Mouse (Mus musculus) forebrain, embryonic 12.5 days (tissue): ENCODE measurements around the gene 4921536K21Rik. TPM values are rescaled to one million over a fixed set of nuclear protein-coding genes. Genes with fewer than 3 reads are reported as not detected.

Source experiments
- ATAC-seq: fragments of 200-750 bp; cut with Nextera tagmentation; 2 replicates; pipeline ENCODE4 v1.8.0; 2017; ENCODE audit warnings: moderate TSS enrichment; ENCODE audit not compliant: low FRiP score
- H3K27ac ChIP-seq: fragments of 300-500 bp; sonication (generic); 2 replicates; pipeline ENCODE4 v1.5.1; 2016; ENCODE audit warnings: mild to moderate bottlenecking
- H3K27me3 ChIP-seq: fragments of 300-500 bp; sonication (generic); 2 replicates; pipeline ENCODE4 v1.6.1; 2016; ENCODE audit warnings: mild to moderate bottlenecking
- H3K36me3 ChIP-seq: fragments of 300-500 bp; sonication (generic); replicated peaks from 2 replicates; pipeline ENCODE4 v1.6.1; 2016; ENCODE audit warnings: mild to moderate bottlenecking
- H3K4me1 ChIP-seq: fragments of 300-500 bp; sonication (generic); 2 replicates; pipeline ENCODE4 v1.6.1; 2016
- H3K4me2 ChIP-seq: fragments of 300-500 bp; sonication (generic); 2 replicates; pipeline ENCODE4 v1.6.1; 2016; ENCODE audit warnings: mild to moderate bottlenecking, moderate library complexity
- H3K4me3 ChIP-seq: fragments of 300-500 bp; sonication (generic); replicated peaks from 2 replicates; pipeline ENCODE4 v1.5.1; 2016; ENCODE audit warnings: mild to moderate bottlenecking
- H3K9ac ChIP-seq: fragments of 300-500 bp; sonication (generic); 2 replicates; pipeline ENCODE4 v1.6.1; 2016; ENCODE audit warnings: mild to moderate bottlenecking
- H3K9me3 ChIP-seq: fragments of 300-500 bp; sonication (generic); 2 replicates; pipeline ENCODE4 v1.6.1; 2016
- WGBS: fragments of 180-500 bp; shearing (Covaris S2); methylation state at CpG from one replicate; pipeline ENCODE4 v1.1.7; 2016; 5-methylcytosine and 5-hydroxymethylcytosine counted together
- polyA plus RNA-seq: library from polyadenylated mRNA; unstranded; fragments of >200 nt; fragmentation: Nextera tagmentation; extraction: Ambion mirVana; gene quantifications from 2 replicates; pipeline ENCODE4 v1.2.1, GENCODE M21; 2016

Gene 4921536K21Rik
- polyA plus RNA-seq, 1 experiment from 2014 or later = 0.79 TPM

DNA sequence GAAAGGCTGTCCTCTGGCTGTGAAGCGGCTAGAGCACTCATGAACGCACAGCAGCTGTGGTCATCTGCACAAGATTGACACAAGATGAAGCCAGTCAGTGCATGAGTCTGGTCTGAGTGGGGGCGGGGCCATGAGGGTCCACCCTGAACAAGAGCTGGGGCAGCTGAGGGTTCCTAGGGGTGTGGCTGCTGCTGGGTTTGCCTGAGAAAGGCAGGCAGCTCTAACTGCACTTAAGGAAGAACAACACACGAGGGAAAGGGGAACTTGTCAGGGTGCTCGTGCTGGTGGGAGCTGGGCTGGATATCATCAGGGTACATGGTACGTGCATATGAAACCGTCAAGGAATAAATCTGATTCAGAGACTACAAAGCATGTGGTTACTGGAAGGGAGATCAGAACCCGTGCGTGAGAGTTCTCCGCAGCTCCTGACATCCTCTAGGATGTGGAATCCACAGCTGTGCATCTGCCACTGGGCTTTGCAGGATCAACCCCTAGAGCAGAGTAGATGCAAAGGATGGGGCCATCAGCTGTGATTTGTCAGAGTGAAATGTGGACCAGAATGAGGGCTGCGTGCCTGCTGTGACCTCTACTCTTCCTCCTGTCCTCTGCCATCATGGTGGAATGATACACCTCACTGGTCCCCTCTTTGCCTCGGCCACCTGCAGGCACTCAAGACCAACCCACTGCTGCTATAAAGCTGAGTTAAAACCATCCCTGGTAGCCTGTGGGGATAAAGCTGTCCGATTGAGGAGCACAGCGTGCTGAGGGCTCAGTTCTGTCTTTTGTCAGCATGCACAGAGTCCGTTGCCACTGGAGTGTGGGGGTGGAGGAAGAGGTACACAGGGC, 45.2 kb downstream of the 4921536K21Rik start:
- H3K4me2 ChIP-seq = no peak overlapping the region
- H3K4me1 ChIP-seq = no peaks in the 10 kb centered on the region
- H3K27me3 ChIP-seq = no peaks in the 10 kb centered on the region
- H3K36me3 ChIP-seq = no peaks in the 10 kb centered on the region
- WGBS = 84% methylated on average over 15 of the region's 15 CpGs
- H3K9me3 ChIP-seq = no peaks in the 10 kb centered on the region
- H3K27ac ChIP-seq = no peak overlapping the region
- no peak for ATAC-seq
- no peak overlapping the region for H3K4me3 ChIP-seq
- H3K9ac ChIP-seq = no peak overlapping the region

DNA sequence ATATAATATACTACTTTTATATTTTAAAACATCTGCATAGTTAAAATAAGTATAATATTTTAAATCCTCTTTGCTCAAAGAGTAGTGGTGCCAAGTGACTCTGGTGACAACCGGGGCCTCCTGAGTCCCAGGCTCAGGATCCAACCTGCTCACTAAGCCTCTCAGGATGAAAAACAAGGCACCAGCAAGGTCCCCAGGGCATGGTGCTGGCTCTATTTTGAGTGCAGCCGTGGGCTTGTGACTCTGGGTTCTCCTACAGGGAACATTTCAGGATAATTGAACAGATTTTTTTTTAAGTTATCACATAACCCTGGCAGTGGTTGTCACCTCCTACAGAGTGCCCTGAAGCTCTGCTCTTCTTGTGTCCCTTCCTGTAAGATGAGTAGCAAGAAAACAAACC, 48.5 kb downstream of the 4921536K21Rik start:
- Histone ChIP-seq H3K4me1 (no peaks in the 10 kb centered on the region), H3K27me3 (no peaks in the 10 kb centered on the region), H3K36me3 (no peaks in the 10 kb centered on the region), H3K4me2 (no peak overlapping the region), H3K9ac (no peak overlapping the region), H3K4me3 (no peak overlapping the region), H3K9me3 (no peaks in the 10 kb centered on the region), H3K27ac (no peak overlapping the region)
- no peak for ATAC-seq
- 79% methylated on average over 2 of the region's 2 CpGs for WGBS

DNA sequence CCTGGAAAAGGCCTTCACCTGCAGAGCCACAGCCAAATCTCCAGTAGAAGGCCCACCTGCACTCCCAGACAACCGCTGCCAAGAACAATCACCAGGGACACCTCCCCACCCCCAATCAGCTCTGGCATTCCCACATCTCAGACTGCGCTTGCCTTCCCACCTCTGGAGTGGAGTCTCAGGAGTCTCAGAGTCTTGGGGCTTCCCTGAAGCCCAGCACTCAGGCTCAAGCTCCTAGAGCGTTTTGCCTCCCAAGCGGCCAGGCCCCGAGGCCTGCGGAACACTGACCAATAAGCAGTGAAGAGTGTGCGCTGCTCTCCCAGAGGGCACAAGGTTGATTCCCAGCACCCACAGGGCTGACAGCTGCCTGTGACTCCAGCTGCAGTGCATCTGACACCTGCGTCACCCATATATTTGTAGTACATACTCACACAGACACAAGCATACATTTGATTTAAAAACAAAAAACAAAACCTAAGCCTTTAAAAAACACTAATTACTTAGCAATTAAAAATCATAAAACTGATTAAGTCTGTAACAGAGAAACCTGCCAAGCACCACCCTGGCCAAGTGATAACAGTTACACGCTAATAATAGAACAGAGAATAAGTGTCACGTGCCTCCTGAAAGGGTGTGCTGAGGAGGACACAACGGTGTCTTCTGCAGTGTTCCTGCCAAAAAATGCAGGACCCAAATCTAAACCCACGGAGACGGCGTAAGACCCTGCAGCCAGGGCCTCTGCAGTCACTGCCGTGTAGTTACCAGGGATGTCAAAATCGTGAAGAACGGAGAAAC, 50.8 kb downstream of the 4921536K21Rik start:
- Histone ChIP-seq H3K9ac (no peak overlapping the region), H3K36me3 (no peaks in the 10 kb centered on the region), H3K4me1 (no peaks in the 10 kb centered on the region), H3K9me3 (no peaks in the 10 kb centered on the region), H3K27me3 (no peaks in the 10 kb centered on the region), H3K27ac (no peak overlapping the region), H3K4me3 (no peak overlapping the region), H3K4me2 (no peak overlapping the region)
- ATAC-seq = no peak
- WGBS = 80% methylated on average over 17 of the region's 17 CpGs

Other genes with a start within 250 kb of the 4921536K21Rik start
- 57.1 and 62.4 TPM in 2 replicates for gene Morc2a, start 245.9 kb downstream of the 4921536K21Rik start, polyA plus RNA-seq
- 3.4 and 4.0 TPM in 2 replicates for gene Osbp2, start 31.2 kb downstream of the 4921536K21Rik start, polyA plus RNA-seq
- 28.0 and 29.8 TPM in 2 replicates for gene Dusp18, start 142 bp upstream of the 4921536K21Rik start, polyA plus RNA-seq
- 5.2 and 6.5 TPM in 2 replicates for gene Slc35e4, start 19.6 kb upstream of the 4921536K21Rik start, polyA plus RNA-seq
- gene Tcn2, start 37.1 kb upstream of the 4921536K21Rik start, polyA plus RNA-seq = 17.0 and 19.1 TPM in 2 replicates
- gene Pes1, start 68.9 kb upstream of the 4921536K21Rik start, polyA plus RNA-seq = 81.2 and 92.8 TPM in 2 replicates
- gene 4930556J24Rik, start 81.7 kb upstream of the 4921536K21Rik start, polyA plus RNA-seq = 0.27 and 0.46 TPM in 2 replicates
- 0.95 and 1.3 TPM in 2 replicates for gene Gal3st1, start 88.5 kb upstream of the 4921536K21Rik start, polyA plus RNA-seq
- 0.42 TPM in 1 of 2 replicates, not detected in the other for gene Sec14l4, start 136.4 kb upstream of the 4921536K21Rik start, polyA plus RNA-seq
- gene Sec14l3, start 169.7 kb upstream of the 4921536K21Rik start, polyA plus RNA-seq = 0.26 TPM in 1 of 2 replicates, not detected in the other
- gene Mtfp1, start 200.3 kb upstream of the 4921536K21Rik start, polyA plus RNA-seq = 5.6 and 8.0 TPM in 2 replicates
- gene Sec14l2, start 228.3 kb upstream of the 4921536K21Rik start, polyA plus RNA-seq = 2.6 and 3.2 TPM in 2 replicates
- 35.5 and 37.0 TPM in 2 replicates for gene Rnf215, start 240.1 kb upstream of the 4921536K21Rik start, polyA plus RNA-seq